Mouse (Mus musculus) myocyte (in vitro differentiated cells): ENCODE data around the gene Arhgap17. TPM values are rescaled to one million over a fixed set of nuclear protein-coding genes. Genes with fewer than 3 reads are reported as not detected.
A peak's percentile ranks its signal among the peaks of the same experiment; 100 is the strongest.

Experiments used
- H3K27me3 ChIP-seq: one replicate; pipeline ENCODE4 v1.6.1; 2011; ENCODE audit not compliant: control insufficient read depth, insufficient read depth, insufficient read length
- H3K36me3 ChIP-seq: one replicate; pipeline ENCODE4 v1.6.1; 2011; ENCODE audit not compliant: control insufficient read depth, insufficient read depth
- H3K4me2 ChIP-seq: one replicate; pipeline ENCODE4 v1.6.1; 2011; ENCODE audit warnings: low read depth, control low read depth
- H3K4me3 ChIP-seq: one replicate; pipeline ENCODE4 v1.5.1; 2011; ENCODE audit warnings: mild to moderate bottlenecking, control low read depth, moderate library complexity
- H3K79me2 ChIP-seq: one replicate; pipeline ENCODE4 v1.6.1; 2011; ENCODE audit not compliant: control insufficient read depth, insufficient read depth
- H3ac ChIP-seq: one replicate; pipeline ENCODE4 v1.6.1; 2011; ENCODE audit not compliant: control insufficient read depth, insufficient read length
- CEBPB ChIP-seq: IDR thresholded peaks from 2 replicates; pipeline ENCODE4 v1.6.1; 2011; ENCODE audit warnings: mild to moderate bottlenecking, moderate library complexity; ENCODE audit not compliant: poor library complexity, insufficient read depth, severe bottlenecking
- E2F4 ChIP-seq: IDR thresholded peaks from one replicate; pipeline ENCODE4 v1.6.1; 2011; ENCODE audit warnings: mild to moderate bottlenecking, control low read depth, moderate library complexity; ENCODE audit not compliant: insufficient read depth
- MAX ChIP-seq: IDR thresholded peaks from one replicate; pipeline ENCODE4 v1.6.1; 2011; ENCODE audit warnings: low read depth, mild to moderate bottlenecking, control low read depth
- MYOD1 ChIP-seq, 3 experiments: IDR thresholded peaks; one replicate each; pipeline ENCODE4 v1.6.1; 2011; ENCODE audit warnings: control low read depth in 2 of 3, low read depth in 2 of 3, mild to moderate bottlenecking in 2 of 3, moderate library complexity in 1 of 3; ENCODE audit not compliant: insufficient read length in 2 of 3, control insufficient read depth in 1 of 3
- MYOG ChIP-seq, 3 experiments: IDR thresholded peaks; one replicate each; pipeline ENCODE4 v1.6.1; 2011; ENCODE audit warnings: control low read depth in 2 of 3, low read depth in 2 of 3, mild to moderate bottlenecking in 2 of 3; ENCODE audit not compliant: insufficient read length in 2 of 3, control insufficient read depth in 1 of 3, insufficient read depth in 1 of 3
- POLR2A ChIP-seq: IDR thresholded peaks from one replicate; pipeline ENCODE4 v1.6.1; 2011; ENCODE audit warnings: low read depth, mild to moderate bottlenecking, control low read depth, moderate library complexity; ENCODE audit not compliant: insufficient read length
- POLR2AphosphoS2 ChIP-seq: IDR thresholded peaks from one replicate; pipeline ENCODE4 v1.6.1; 2011; ENCODE audit warnings: low read depth, control low read depth; ENCODE audit not compliant: insufficient read length
- REST ChIP-seq: IDR thresholded peaks from one replicate; pipeline ENCODE4 v1.6.1; 2011; ENCODE audit warnings: mild to moderate bottlenecking, control low read depth, moderate library complexity; ENCODE audit not compliant: insufficient read depth, insufficient read length
- SRF ChIP-seq: IDR thresholded peaks from one replicate; pipeline ENCODE4 v1.6.1; 2011; ENCODE audit warnings: low read depth; ENCODE audit not compliant: control insufficient read depth, insufficient read length
- TCF12 ChIP-seq: IDR thresholded peaks from one replicate; pipeline ENCODE4 v1.6.1; 2011; ENCODE audit warnings: mild to moderate bottlenecking, control low read depth; ENCODE audit not compliant: poor library complexity, insufficient read depth, severe bottlenecking
- TCF3 ChIP-seq: IDR thresholded peaks from one replicate; pipeline ENCODE4 v1.6.1; 2011; ENCODE audit warnings: low read depth, control low read depth; ENCODE audit not compliant: insufficient read length
- USF1 ChIP-seq: IDR thresholded peaks from one replicate; pipeline ENCODE4 v1.6.1; 2011; ENCODE audit warnings: low read depth, mild to moderate bottlenecking, control low read depth, moderate library complexity
- polyA plus RNA-seq: library from polyadenylated mRNA; unstranded; fragments of >200 nt; fragmentation: generic; extraction: Trizol; gene quantifications from one replicate; pipeline ENCODE4 v1.2.1, GENCODE M21; 2012; ENCODE audit warnings: missing spikeins

The Arhgap17 gene
- polyA plus RNA-seq, 1 experiment, result 18.0 TPM

DNA sequence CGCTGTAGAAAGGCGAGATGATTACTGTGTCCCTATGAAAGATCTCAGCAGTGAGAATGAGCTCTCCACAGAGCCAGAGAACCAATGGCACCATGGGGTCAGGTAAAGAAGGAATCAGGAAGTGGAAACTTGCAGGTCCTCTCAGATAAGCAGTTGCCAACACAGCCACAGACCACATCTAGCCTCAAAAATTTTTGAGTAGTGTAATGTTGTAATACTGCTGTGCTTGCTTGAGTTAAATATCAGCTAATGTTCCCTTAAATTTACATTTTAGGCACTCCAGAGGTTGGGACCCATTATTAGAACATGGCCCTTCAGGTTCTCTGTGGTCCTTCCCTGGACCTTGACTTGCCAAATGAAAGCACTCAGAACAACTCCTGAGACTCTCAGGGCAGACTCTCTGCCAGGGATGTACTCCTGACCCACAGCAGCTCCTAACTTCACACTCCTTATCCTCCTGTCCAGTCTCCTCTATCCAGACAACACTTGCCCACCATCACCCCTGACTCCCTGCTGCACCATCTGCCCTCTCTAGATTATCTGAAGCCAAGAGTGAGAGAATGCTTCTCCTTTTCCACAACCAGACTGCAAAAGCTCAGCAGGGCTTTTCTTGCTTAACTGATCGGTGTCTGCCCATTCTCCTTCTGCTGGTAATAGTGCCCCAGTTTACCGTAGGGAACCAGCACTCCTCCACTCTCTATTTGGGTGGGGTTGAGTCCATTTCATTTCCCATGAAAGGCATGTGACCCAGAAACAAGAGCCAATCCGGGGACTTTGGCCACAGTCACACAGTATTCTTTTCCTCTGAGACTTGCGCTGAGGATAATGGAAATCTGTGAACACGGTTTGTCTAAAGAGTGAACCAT, 3.6 kb downstream of the Arhgap17 start:
- Histone ChIP-seq H3K79me2 (peaks cover 78% of the 10 kb centered on the region), H3K36me3 (peaks cover 5% of the 10 kb centered on the region), H3K27me3 (no peaks in the 10 kb centered on the region), H3K4me3 (no peak overlapping the region), H3ac (no peak overlapping the region), H3K4me2 (peak overlapping the region; percentile 99)
- no peak for TF ChIP-seq SRF

DNA sequence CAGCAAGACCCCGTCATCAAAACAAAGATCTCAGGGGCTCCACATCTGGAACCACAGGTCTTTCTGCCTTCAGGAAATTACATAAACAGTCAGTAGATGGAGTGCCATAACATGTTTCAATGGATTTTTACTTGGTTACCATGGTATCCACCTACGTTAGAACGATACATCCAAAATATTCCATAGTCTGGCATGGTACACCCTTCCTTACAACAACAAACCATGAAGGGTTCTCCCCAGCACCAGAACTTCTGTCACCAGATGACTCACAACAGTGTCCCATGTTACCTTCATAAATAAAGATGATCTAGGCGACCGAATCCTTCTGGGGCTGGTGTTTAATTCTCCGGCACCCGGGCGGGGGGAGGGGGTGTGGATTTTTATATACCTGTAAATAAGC, 5.7 kb downstream of the Arhgap17 start:
- peaks cover 95% of the 10 kb centered on the region for H3K79me2 ChIP-seq
- H3K27me3 ChIP-seq, result no peaks in the 10 kb centered on the region
- H3K4me3 ChIP-seq, result no peak overlapping the region
- no peak overlapping the region for H3K4me2 ChIP-seq
- no peak overlapping the region for H3ac ChIP-seq
- peaks cover 5% of the 10 kb centered on the region for H3K36me3 ChIP-seq
- TF ChIP-seq SRF (no peak), MAX (no peak), TCF3 (no peak), CEBPB (no peak), REST (no peak), USF1 (no peak)

DNA sequence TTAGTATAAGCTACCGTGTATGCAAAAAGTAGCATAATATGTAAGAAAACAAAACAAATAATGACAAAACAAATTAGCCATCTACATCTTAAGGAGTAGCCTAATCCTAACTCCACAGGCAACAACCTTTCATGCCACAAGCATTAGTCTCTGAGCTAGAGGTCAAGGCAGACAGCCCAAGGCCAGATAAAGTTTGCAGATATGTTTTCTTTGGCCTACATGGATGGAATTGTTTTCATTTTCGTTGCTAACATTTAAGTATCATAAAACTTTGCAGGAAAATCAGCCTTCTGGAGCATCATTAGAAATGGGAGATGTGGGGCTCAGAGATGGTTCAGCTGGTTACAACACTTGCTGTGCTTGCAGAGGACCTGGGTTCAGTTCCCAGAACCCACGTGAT, 6.9 kb downstream of the Arhgap17 start:
- H3K27me3 ChIP-seq, result no peaks in the 10 kb centered on the region
- peaks cover 93% of the 10 kb centered on the region for H3K79me2 ChIP-seq
- peaks cover 5% of the 10 kb centered on the region for H3K36me3 ChIP-seq
- no peak for TF ChIP-seq SRF
- no peak for TF ChIP-seq TCF12
- TF ChIP-seq USF1, result no peak
- no peak for TF ChIP-seq MYOD1 (IDR thresholded peaks at IDR 0.05; ENCODE audit: control insufficient read depth in 1 of 3, insufficient read length in 2 of 3, low read depth in 2 of 3)
- TF ChIP-seq POLR2AphosphoS2, result no peak
- TF ChIP-seq MAX, result no peak
- no peak for TF ChIP-seq E2F4
- no peak for TF ChIP-seq TCF3
- no peak for TF ChIP-seq POLR2A
- no peak for TF ChIP-seq CEBPB
- no peak for TF ChIP-seq MYOG (IDR thresholded peaks at IDR 0.05; ENCODE audit: control insufficient read depth in 1 of 3, insufficient read depth in 1 of 3, insufficient read length in 2 of 3, low read depth in 2 of 3)
- no peak overlapping the region for H3ac ChIP-seq
- H3K4me3 ChIP-seq, result no peak overlapping the region
- H3K4me2 ChIP-seq, result no peak overlapping the region

DNA sequence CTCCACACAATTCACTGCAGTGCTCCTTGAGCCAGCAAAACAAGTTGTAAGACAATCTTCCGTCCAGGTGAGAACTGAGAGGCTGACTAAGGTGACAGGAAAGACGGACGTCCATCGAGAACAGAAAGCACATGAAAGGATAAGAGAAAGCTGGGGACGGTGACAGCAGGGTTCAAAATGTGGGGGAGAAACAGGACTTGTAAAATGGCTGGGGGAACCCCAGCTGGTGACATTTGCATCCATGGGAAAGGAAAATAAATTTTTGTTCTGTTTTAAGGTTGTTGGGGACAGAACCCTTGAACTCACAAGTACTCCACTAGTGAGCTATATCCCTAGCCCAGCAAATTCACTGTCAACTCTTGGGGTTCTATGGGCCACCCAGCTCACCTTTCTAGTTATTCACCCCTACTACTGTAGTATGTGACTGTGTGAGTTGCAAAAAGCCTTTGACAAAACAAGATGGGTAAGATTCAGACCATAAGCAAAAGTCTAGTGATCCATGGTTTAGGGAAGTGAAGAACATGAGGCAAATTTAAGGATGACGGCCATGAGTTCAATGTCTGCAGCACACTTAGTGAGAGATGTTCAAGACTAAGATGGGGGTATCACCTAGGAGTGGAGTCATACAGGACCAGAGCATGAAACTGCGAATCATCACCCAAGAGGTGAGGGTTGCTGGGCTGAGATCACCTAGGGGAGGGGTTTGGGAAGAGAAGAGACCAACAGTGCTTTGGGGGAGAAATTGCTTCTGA, 8.3 kb downstream of the Arhgap17 start:
- Histone ChIP-seq H3K4me3 (no peak overlapping the region), H3K4me2 (no peak overlapping the region), H3K27me3 (no peaks in the 10 kb centered on the region), H3ac (no peak overlapping the region), H3K36me3 (peaks cover 8% of the 10 kb centered on the region), H3K79me2 (peaks cover 93% of the 10 kb centered on the region)
- TF ChIP-seq TCF3 (no peak), E2F4 (no peak), POLR2A (no peak), MAX (no peak), MYOD1 (IDR thresholded peaks at IDR 0.05; ENCODE audit: control insufficient read depth in 1 of 3, insufficient read length in 2 of 3, low read depth in 2 of 3) (no peak), SRF (no peak), CEBPB (no peak), REST (no peak), MYOG (IDR thresholded peaks at IDR 0.05; ENCODE audit: control insufficient read depth in 1 of 3, insufficient read depth in 1 of 3, insufficient read length in 2 of 3, low read depth in 2 of 3) (no peak), USF1 (no peak), POLR2AphosphoS2 (no peak), TCF12 (no peak)

DNA sequence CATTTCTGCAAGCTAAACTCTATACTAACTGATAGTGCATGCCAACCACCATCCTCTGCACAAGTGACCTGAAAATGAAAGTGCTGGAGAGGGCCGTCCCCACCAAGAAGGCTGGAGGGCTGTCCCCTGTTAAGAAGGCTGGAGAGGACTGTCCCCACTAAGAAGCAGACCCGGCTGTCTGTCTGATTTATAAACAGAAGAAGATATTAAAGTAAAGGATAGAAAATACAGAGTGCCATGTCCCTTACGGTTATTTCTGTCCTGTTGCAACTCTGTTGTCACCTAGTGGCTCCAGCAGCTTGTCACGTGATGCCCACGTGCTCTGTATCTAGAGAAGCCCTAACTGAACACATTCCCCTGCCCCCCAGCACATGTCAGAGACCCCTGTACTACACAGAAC, 9.5 kb downstream of the Arhgap17 start:
- no peak overlapping the region for H3K4me2 ChIP-seq
- H3ac ChIP-seq, result no peak overlapping the region
- H3K27me3 ChIP-seq, result no peaks in the 10 kb centered on the region
- no peak overlapping the region for H3K4me3 ChIP-seq
- peaks cover 8% of the 10 kb centered on the region for H3K36me3 ChIP-seq
- peaks cover 81% of the 10 kb centered on the region for H3K79me2 ChIP-seq
- TF ChIP-seq USF1, result no peak
- no peak for TF ChIP-seq MAX
- no peak for TF ChIP-seq POLR2AphosphoS2
- no peak for TF ChIP-seq CEBPB
- no peak for TF ChIP-seq E2F4
- no peak for TF ChIP-seq MYOD1 (IDR thresholded peaks at IDR 0.05; ENCODE audit: control insufficient read depth in 1 of 3, insufficient read length in 2 of 3, low read depth in 2 of 3)
- TF ChIP-seq SRF, result no peak
- no peak for TF ChIP-seq REST
- TF ChIP-seq TCF12, result no peak
- no peak for TF ChIP-seq POLR2A
- no peak for TF ChIP-seq TCF3
